Mouse (Mus musculus) bone marrow, adult 2 months (tissue): ENCODE results near the gene Dbnl. TPM values are rescaled to one million over a fixed set of nuclear protein-coding genes. Genes with fewer than 3 reads are reported as not detected.
A peak's percentile ranks its signal among the peaks of the same experiment; 100 is the strongest.

Experiments
- H3K27ac ChIP-seq: fragments of 200-500 bp; 2 replicates; pipeline ENCODE4 v1.5.1; 2012; ENCODE audit warnings: low read depth, mild to moderate bottlenecking, control low read depth, inconsistent platforms, low read length; ENCODE audit not compliant: control insufficient read depth, poor library complexity, insufficient read depth
- H3K4me1 ChIP-seq: fragments of 200-500 bp; 2 replicates; pipeline ENCODE4 v1.6.1; 2011; ENCODE audit warnings: low read length; ENCODE audit not compliant: control insufficient read depth, insufficient read depth
- H3K4me3 ChIP-seq: fragments of 200-500 bp; replicated peaks from 2 replicates; pipeline ENCODE3; 2011; ENCODE audit warnings: mild to moderate bottlenecking, low read depth, low read length, control low read depth; ENCODE audit not compliant: control insufficient read depth
- CTCF ChIP-seq: fragments of 200-500 bp; IDR thresholded peaks from 2 replicates; pipeline ENCODE4 v1.5.1; 2011; ENCODE audit warnings: low read length, control low read depth; ENCODE audit not compliant: control insufficient read depth, insufficient read depth
- POLR2A ChIP-seq: fragments of 200-500 bp; IDR thresholded peaks from 2 replicates; pipeline ENCODE4 v1.6.1; 2011; ENCODE audit warnings: low read depth, mild to moderate bottlenecking, control low read depth, low read length, borderline replicate concordance; ENCODE audit not compliant: control insufficient read depth
- WGBS: fragments of 180-500 bp; shearing (Covaris S2); methylation state at CpG from one replicate; pipeline ENCODE4 v1.1.7; 2018; 5-methylcytosine and 5-hydroxymethylcytosine counted together
- polyA plus RNA-seq: library from polyadenylated mRNA; stranded (reverse); fragments of >200 nt; gene quantifications from 2 replicates; pipeline ENCODE4 v1.2.4, GENCODE M21; 2011; ENCODE audit warnings: low replicate concordance; ENCODE audit not compliant: missing spikeins, insufficient read depth, insufficient read length

Gene Dbnl
- polyA plus RNA-seq, 1 experiment: 72.4 TPM

- Histone ChIP-seq H3K27ac (peak overlapping the region; percentile 100), H3K4me1 (peaks cover 8% of the 10 kb centered on the region), H3K4me3 (peak overlapping the region; percentile 88)
- 17% methylated on average over 8 of the region's 8 CpGs for WGBS
- TF ChIP-seq POLR2A (no peak), CTCF (no peak)
Observed at GRCm38 (mm10) chr11:5787671-5788055, 625 bp upstream of the Dbnl start.

GRCm38 (mm10) chr11:5789071-5789753 lies 924 bp downstream of the Dbnl start:
- Histone ChIP-seq H3K4me1 (peaks cover 8% of the 10 kb centered on the region), H3K4me3 (peak overlapping the region; percentile 93)

GRCm38 (mm10) chr11:5789754-5790333 lies 1.6 kb downstream of the Dbnl start:
- peak overlapping the region; percentile 100 for H3K27ac ChIP-seq
- peak overlapping the region; percentile 93 for H3K4me3 ChIP-seq
- peaks cover 8% of the 10 kb centered on the region for H3K4me1 ChIP-seq
- no peak for TF ChIP-seq CTCF
- 5% methylated on average over 3 of the region's 3 CpGs for WGBS

More at GRCm38 (mm10) chr11:5789071-5789753, 924 bp downstream of the Dbnl start:
- TF ChIP-seq CTCF: peak; percentile 53; the same call in 1 of the 2 replicates
- no peak for TF ChIP-seq POLR2A
- 23% methylated on average over 6 of the region's 6 CpGs for WGBS
- H3K27ac ChIP-seq: peak overlapping the region; percentile 100

GRCm38 (mm10) chr11:5790431-5790830 lies 2.1 kb downstream of the Dbnl start:
- peak overlapping the region; percentile 100; the same call in 1 of the 2 replicates for H3K27ac ChIP-seq
- WGBS: 83% methylated on average over 1 of the region's 1 CpGs
- TF ChIP-seq CTCF (no peak), POLR2A (no peak)
- H3K4me3 ChIP-seq: no peak overlapping the region
- H3K4me1 ChIP-seq: peaks cover 8% of the 10 kb centered on the region

GRCm38 (mm10) chr11:5795290-5795689 lies 7.0 kb downstream of the Dbnl start:
- H3K4me1 ChIP-seq: peaks cover 2% of the 10 kb centered on the region; the same call in 1 of the 2 replicates
- H3K4me3 ChIP-seq: no peak overlapping the region
- WGBS: 90% methylated on average over 9 of the region's 9 CpGs
- no peak overlapping the region for H3K27ac ChIP-seq
- TF ChIP-seq POLR2A (no peak), CTCF (no peak)

- TF ChIP-seq CTCF (no peak), POLR2A (no peak)
- Histone ChIP-seq H3K4me3 (no peak overlapping the region), H3K27ac (no peak overlapping the region), H3K4me1 (peaks cover 2% of the 10 kb centered on the region; the same call in 1 of the 2 replicates)
- WGBS: 89% methylated on average over 7 of the region's 7 CpGs
Observed at GRCm38 (mm10) chr11:5795706-5796105, 7.4 kb downstream of the Dbnl start.

- Histone ChIP-seq H3K4me3 (no peak overlapping the region), H3K4me1 (peaks cover 2% of the 10 kb centered on the region; the same call in 1 of the 2 replicates), H3K27ac (no peak overlapping the region)
- 91% methylated on average over 15 of the region's 15 CpGs for WGBS
- TF ChIP-seq CTCF: no peak
- TF ChIP-seq POLR2A: no peak
Observed at GRCm38 (mm10) chr11:5796939-5797338, 8.7 kb downstream of the Dbnl start.

- TF ChIP-seq CTCF (no peak), POLR2A (no peak)
- Histone ChIP-seq H3K4me3 (no peak overlapping the region), H3K27ac (no peak overlapping the region), H3K4me1 (no peaks in the 10 kb centered on the region)
- WGBS: 90% methylated on average over 11 of the region's 11 CpGs
Observed at GRCm38 (mm10) chr11:5797371-5797770, 9.1 kb downstream of the Dbnl start.
